Mouse (Mus musculus) CD4-positive, CD25-positive, alpha-beta regulatory T cell, adult 9 weeks (primary cell): Measurements from ENCODE around the gene Lingo1. TPM values are rescaled to one million over a fixed set of nuclear protein-coding genes. Genes with fewer than 3 reads are reported as not detected.

Source experiments
- polyA plus RNA-seq: library from polyadenylated mRNA; unstranded; fragments of 100-300 nt; shearing (Covaris generic); gene quantifications from one replicate; pipeline ENCODE4 v1.2.1, GENCODE M21; 2017

Gene Lingo1
- polyA plus RNA-seq: not detected

DNA sequence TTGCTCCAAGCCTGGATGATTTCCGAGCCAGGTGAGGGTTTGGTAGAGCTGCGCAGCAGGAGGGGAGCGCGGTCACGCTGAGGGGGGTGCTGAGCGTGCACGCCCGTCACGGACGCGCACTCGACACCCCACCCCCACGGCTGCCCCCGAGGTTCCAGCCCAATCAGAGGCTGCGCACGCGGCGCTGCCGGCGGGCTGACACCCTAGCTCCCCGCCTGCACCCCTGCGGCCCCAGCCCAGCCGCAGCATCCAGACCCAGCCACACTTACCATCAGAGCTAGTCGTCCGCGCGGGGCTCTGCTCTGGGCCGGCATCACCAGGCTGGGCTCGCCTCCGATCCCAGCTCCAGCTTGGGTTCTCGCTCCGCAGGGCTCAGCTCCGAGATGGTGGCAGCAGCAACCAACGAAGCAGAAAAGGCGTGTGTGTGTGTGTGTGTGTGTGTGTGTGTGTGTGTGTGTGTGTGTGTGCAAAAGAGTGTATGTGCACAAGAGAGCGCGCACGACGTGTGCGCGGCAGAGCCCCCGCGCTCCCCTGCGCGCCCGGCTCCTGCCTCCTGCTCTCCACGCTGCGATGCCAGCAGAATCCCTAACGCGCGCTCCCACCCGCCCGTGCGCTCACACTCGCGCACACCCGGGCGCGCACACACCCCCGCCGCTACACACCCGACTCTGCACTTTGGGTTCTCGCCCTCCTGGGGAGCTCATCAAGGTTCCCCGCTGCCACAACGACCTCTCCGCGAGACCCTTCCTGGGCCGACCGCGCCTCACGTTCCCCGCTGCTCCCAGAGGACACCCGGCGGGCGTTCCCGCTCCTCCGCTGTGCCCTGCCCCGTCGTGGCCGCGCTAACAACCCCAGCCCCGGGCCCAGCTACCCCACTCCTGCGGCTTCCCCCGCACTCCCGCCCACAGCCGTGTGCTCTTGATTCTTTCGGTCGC lies at the start of gene Lingo1:
TSS of gene Lingo1 (minus strand) at position 748 of the 935 bp plus-strand sequence.

Other genes starting within 250 kb of the Lingo1 start
- not detected for gene Odf3l1, start 68.2 kb upstream of the Lingo1 start, polyA plus RNA-seq
- not detected for gene Cspg4, start 68.6 kb upstream of the Lingo1 start, polyA plus RNA-seq
- gene Snx33, start 131.9 kb upstream of the Lingo1 start, polyA plus RNA-seq: 15.8 TPM
- gene Imp3, start 141.0 kb upstream of the Lingo1 start, polyA plus RNA-seq: 22.8 TPM
- 22.7 TPM for gene Snupn, start 154.4 kb upstream of the Lingo1 start, polyA plus RNA-seq
- gene Ptpn9, start 198.5 kb upstream of the Lingo1 start, polyA plus RNA-seq: 3.1 TPM